Mouse (Mus musculus) right cerebral cortex, adult 2 months (tissue): ENCODE data around the gene Gcnt2.
A peak's percentile ranks its signal among the peaks of the same experiment; 100 is the strongest.
"Not testable (repeated sequence)": the region's sequence is repeated elsewhere in the genome, so short reads cannot be mapped to it uniquely, and the experiment has no call there.

ENCODE experiments used
- DNase-seq, 2 experiments: peaks; one replicate each; pipeline ENCODE4 v3.0.0; 2021 to 2022; ENCODE audit warnings: low spot score in 2 of 2

The Gcnt2 gene

GRCm38 (mm10) chr13:40998537-40998936 is 139.0 kb downstream of the Gcnt2 start:
- DNase-seq: not testable (repeated sequence)

DNA sequence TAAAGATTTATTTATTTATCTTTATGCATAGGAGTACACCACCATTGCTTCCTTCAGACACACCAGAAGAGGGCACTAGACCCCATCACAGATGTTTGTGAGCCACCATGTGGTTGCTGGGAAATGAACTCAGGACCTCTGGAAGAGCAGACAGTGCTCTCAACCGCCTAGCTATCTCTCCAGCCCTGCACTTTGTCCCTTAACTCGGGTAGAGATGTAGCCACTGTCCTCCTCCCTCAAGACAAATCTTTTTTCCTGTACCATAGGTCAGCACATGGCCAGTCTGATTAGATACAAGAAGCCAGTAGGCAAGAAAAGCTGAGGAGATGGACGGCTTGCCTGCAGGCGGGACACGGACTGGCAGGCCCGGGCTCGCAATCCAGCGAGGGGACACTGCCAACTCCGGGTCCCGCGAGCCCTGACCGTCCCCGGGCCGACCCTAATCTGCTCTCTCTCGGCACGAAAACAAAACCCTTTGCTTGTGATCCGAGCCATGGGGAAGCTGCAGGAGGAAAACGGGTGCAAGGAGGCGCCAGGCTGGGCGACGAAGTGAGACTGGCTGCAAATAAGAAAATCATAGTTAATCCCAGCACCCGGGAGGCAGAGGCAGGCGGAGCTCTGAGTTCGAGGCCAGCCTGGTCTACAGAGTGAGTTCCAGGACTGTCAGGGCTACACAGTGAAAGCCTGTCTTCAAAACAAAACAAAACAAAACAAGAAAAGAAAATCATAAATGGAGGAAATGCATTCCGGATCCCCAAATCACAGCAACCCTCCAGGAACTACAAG is 140.8 kb downstream of the Gcnt2 start:
- peak; percentile 26 to 31 for DNase-seq

GRCm38 (mm10) chr13:41000926-41001639 is 141.5 kb downstream of the Gcnt2 start, which contains the start of gene Pak1ip1:
Gene Pak1ip1, plus strand, starts transcription at chr13:41001023.
- peak; percentile 94 to 95 for DNase-seq

GRCm38 (mm10) chr13:41002001-41002400 is 142.4 kb downstream of the Gcnt2 start:
- no peak for DNase-seq

DNA sequence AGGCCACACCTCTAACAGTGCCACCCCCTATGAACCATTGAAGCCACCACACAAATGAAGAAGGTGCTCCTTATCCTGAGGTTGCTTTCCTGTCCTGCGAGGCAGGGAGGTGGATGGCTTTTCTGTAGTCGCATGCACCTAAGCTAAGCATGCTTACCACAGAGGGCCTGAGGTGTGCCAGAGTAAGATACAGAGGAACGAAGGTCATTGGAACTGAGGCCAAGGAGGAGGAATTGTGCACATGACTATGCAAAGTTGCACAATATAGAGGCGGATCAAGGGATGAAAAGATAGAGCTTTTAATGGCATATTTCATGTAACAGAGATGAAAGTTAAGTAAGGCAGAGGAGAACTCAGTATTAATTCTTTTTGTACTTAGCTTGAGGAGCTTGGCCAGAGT is 146.7 kb downstream of the Gcnt2 start:
- DNase-seq: no peak

- DNase-seq: no peak
These were observed 148.7 kb downstream of the Gcnt2 start for GRCm38 (mm10) chr13:41008271-41008670.

GRCm38 (mm10) chr13:41008946-41009345 is 149.4 kb downstream of the Gcnt2 start:
- DNase-seq: no peak
